Mouse (Mus musculus) liver, adult 2 months (tissue): ENCODE measurements around the gene Hmx2.

Experiments used
- CTCF ChIP-seq: fragments of 200-500 bp; IDR thresholded peaks from 2 replicates; pipeline ENCODE4 v1.5.1; 2011; ENCODE audit warnings: low read depth, low read length, control low read depth
- POLR2A ChIP-seq: fragments of 200-500 bp; IDR thresholded peaks from 2 replicates; pipeline ENCODE4 v1.6.1; 2011; ENCODE audit warnings: low read length, control low read depth; ENCODE audit not compliant: insufficient read depth; ENCODE audit errors: extremely low read depth

DNA sequence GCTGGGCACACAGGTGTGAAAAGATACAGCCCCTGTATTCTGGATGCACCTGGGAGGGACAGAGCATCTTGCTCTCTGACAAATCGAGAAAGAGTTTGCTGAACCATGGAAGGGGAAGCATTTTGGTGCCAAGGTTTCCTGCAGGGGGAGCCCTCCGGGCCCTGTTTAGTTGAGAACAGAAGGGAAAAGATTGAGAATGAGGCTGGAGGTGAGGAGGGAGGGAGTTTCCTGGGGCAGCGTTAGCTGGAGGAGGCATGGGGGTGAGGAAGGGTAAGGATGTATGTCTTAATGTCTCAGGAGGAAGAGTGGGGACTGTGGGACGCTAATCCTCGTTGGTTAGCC, 49.9 kb downstream of the Hmx2 start:
- TF ChIP-seq CTCF (no peak), POLR2A (no peak)
